Mouse (Mus musculus) macrophage (primary cell): ENCODE measurements around the gene Olfr1499. TPM values are rescaled to one million over a fixed set of nuclear protein-coding genes. Genes with fewer than 3 reads are reported as not detected.
"Not testable (repeated sequence)": the region's sequence is repeated elsewhere in the genome, so short reads cannot be mapped to it uniquely, and the experiment has no call there.

Experiments
- H3K27ac ChIP-seq: fragments of 350-480 bp; formaldehyde crosslinking; 2 replicates; pipeline ENCODE4 v1.9.0; 2021
- H3K36me3 ChIP-seq: fragments of 350-480 bp; formaldehyde crosslinking; 2 replicates; pipeline ENCODE4 v1.9.0; 2021; ENCODE audit errors: inconsistent target
- H3K4me3 ChIP-seq: fragments of 350-480 bp; formaldehyde crosslinking; 2 replicates; pipeline ENCODE4 v1.9.0; 2021; ENCODE audit errors: inconsistent target
- H3K79me2 ChIP-seq: fragments of 350-480 bp; formaldehyde crosslinking; 2 replicates; pipeline ENCODE4 v1.9.0; 2021; ENCODE audit errors: inconsistent target
- WGBS: methylation state at CpG from one replicate; pipeline ENCODE4 v1.1.7; 2026; ENCODE audit warnings: inconsistent platforms; ENCODE audit not compliant: missing documents; 5-methylcytosine and 5-hydroxymethylcytosine counted together
- polyA plus RNA-seq: library from polyadenylated mRNA; stranded (reverse); fragments of 250-400 nt; gene quantifications from 3 replicates; pipeline ENCODE4 v1.2.4, GENCODE M21; 2018; ENCODE audit warnings: inconsistent platforms
- total RNA-seq, 78 experiments: library from RNA; depleted of rRNA; stranded (reverse); fragments of 250-400 nt; gene quantifications; 1 replicate in 9 of 78; 2 replicates in 24 of 78; 3 replicates in 43 of 78; 4 replicates in 2 of 78; pipeline ENCODE4 v1.2.4; 2018; ENCODE audit warnings: inconsistent platforms in 56 of 78

Gene Olfr1499
- total RNA-seq (2018; cell fraction: chromatin; rRNA removed) = not detected
- total RNA-seq (2018; cell fraction: cytosol; rRNA removed) = not detected
- not detected for total RNA-seq (2018; cell fraction: nucleus; rRNA removed)
- not detected in 3 replicates for polyA plus RNA-seq

DNA sequence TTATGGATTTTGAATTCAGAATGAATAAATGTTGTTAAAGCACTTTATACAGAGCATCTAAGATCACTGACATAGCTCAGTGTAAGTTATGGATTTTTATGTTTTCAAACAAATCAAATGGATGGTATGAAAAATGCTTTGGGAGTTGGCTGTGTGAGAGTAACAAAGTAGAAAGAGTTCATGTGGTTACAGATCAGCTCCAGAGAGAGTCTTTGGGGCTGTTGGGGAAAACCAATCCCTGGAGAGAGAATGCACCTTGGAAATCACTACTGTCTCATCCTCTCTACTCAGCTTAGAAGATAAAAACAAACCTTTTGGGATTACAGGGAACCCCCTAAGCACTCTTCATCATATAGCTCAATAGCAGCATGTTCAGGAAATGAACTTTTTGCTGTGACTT, at the start of gene Olfr1499:
TSS of gene Olfr1499 (minus strand) at position 101 of the 400 bp plus-strand sequence.
- Histone ChIP-seq H3K4me3 (no peak within 1 kb of the TSS), H3K27ac (no peak within 1 kb of the TSS), H3K79me2 (no peaks in the 10 kb centered on the region), H3K36me3 (no peaks in the 10 kb centered on the region)

DNA sequence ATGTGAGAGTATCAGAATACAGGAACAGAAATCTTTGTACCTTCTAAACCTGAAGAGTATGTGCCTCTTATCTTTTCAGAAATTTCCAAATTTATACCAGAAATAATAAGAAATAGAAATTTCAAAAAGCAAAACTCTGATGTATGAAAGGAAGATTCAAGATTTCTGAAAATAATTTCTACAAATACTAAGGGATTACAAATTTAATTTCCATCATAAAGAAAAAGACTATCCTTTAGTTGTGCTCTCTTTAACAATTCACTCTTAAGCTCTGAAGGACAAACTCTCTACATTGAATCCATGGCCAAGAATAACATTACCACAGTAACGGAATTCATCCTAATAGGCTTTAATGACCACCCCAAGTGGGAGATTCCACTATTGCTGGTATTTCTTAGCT, 42.2 kb upstream of the Olfr1499 start, which contains the start of gene Olfr1502:
TSS of gene Olfr1502 (plus strand) at position 301 of the 400 bp plus-strand sequence.
- 85% methylated on average over 1 of the region's 1 CpGs for WGBS
- no peaks in the 10 kb centered on the region for H3K36me3 ChIP-seq
- no peak within 1 kb of the TSS for H3K4me3 ChIP-seq
- H3K79me2 ChIP-seq = no peaks in the 10 kb centered on the region
- no peak within 1 kb of the TSS for H3K27ac ChIP-seq

DNA sequence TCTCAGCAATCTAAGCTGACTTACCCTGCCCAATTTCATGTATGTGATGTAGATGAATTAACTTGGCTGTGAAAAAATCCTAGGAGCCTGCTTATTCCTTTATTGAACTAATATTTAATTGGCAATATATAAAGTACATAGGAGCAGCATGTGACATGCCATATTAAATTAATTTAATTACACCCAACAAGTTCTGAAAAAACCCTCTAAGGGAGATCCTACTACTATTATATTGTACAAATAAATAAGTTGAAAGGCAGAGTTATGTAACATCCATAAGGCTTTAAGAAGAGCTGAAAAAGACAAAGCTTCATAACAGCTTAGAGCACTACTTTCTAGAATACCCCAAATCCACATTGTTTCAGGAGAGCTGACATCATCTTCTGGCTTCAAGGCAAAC, 31.3 kb upstream of the Olfr1499 start, which contains the start of gene Olfr1501:
TSS of gene Olfr1501 (minus strand) at position 101 of the 400 bp plus-strand sequence.
- not testable (repeated sequence) for H3K36me3 ChIP-seq, H3K4me3 ChIP-seq, H3K27ac ChIP-seq, H3K79me2 ChIP-seq

DNA sequence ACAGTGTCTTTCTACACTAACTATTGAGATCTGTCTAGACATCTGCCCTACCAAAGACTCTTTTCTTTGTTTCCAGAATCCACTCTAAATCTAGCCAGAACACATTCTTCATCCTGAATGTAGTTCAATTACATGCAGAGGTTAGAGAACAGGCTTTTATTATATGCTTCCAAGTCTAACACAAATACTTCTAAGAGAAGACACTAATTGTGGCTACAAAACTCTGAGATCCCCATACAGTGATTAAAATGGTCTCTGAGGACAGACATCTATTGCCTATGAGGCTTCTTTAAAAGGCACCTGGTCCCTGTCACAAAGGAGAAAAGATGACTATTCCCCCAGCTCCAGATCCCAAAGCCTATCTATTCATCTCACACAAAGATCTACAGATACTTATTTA, 11.1 kb upstream of the Olfr1499 start, which contains the start of gene Olfr1500:
TSS of gene Olfr1500 (minus strand) at position 101 of the 400 bp plus-strand sequence.
- Histone ChIP-seq H3K4me3 (no peak within 1 kb of the TSS), H3K79me2 (no peaks in the 10 kb centered on the region), H3K27ac (no peak within 1 kb of the TSS), H3K36me3 (no peaks in the 10 kb centered on the region)

DNA sequence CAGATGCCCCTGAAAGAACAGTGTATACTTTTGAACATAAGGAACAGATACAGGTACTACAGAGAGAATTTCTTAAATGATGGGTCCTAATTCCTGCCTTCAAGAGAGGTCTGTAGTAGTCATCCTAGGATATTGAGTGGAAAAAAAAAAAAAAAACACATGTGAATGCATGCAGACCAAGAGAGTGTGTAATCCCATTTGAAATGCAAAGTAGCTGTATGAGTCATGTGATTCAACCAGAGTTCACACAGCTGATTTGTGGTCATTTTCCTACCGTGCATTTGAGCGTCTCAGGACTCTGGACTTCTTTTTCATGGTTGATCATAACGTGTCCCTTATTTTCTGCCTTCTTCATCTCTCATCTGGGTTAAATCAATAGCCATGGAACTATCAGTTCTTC, 9.2 kb upstream of the Olfr1499 start:
- no peaks in the 10 kb centered on the region for H3K79me2 ChIP-seq
- no peak overlapping the region for H3K4me3 ChIP-seq
- no peak overlapping the region for H3K27ac ChIP-seq
- WGBS = 60% methylated on average over 3 of the region's 3 CpGs
- H3K36me3 ChIP-seq = no peaks in the 10 kb centered on the region

DNA sequence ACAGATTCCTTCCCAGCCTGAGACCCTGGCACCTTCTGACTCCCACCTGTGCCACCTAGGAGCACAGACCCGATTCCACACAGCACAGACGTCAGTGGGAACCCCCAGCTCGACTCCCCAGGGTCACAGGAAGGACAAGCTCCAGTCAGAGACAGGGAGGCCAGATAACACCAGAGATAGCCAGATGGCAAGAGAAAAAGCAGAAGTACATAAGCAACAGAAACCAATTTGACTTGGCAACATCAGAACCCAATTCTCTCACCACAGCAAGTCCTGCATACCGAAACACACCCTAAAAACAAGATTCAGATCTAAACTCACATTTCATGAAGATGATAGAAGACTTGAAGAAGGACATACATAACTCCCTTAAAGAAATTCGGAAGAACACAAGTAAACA, 1.6 kb upstream of the Olfr1499 start:
- Histone ChIP-seq H3K36me3 (no peaks in the 10 kb centered on the region), H3K79me2 (no peaks in the 10 kb centered on the region), H3K27ac (no peak overlapping the region), H3K4me3 (no peak overlapping the region)
- WGBS = 26% methylated on average over 5 of the region's 5 CpGs

DNA sequence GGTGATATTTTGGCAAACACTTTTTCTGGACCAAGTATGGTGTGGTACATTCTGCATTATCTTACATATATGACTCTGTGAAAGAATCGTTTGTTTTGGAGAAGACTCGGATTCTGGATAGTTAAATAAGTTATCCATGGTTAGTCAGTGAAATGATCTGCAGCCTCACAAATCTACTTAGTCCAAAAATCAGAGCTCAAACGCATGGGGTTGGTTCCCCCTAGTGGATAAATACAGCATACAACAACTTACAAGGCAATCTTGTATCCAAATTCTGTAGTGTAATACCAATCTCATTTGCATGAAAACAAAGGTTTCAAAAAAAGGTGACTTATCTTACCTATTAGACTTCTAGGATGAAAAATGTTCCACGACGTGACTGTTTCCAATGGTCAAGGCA, 420 bp downstream of the Olfr1499 start:
- no peak overlapping the region for H3K27ac ChIP-seq
- no peaks in the 10 kb centered on the region for H3K79me2 ChIP-seq
- no peak overlapping the region for H3K4me3 ChIP-seq
- H3K36me3 ChIP-seq = no peaks in the 10 kb centered on the region
- WGBS = 28% methylated on average over 5 of the region's 5 CpGs

DNA sequence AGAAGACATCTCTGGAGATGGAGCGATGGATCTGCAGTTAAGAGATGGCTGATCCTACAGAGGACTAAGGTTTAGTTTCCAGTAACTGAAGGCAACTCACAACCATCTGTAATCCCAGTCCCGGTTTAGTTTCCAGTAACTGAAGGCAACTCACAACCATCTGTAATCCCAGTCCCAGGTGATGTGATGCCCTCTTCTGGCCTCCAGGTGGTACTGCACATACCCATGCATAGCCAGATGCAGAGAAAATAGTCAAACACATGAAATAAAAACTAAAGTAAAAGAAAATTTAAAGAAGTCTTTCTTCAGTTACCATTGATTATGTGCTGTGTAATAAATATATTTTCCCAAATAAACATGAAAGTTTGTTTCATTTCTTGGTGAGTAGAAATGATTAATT, 6.4 kb downstream of the Olfr1499 start:
- Histone ChIP-seq H3K27ac (no peak overlapping the region), H3K4me3 (no peak overlapping the region), H3K36me3 (no peaks in the 10 kb centered on the region), H3K79me2 (no peaks in the 10 kb centered on the region)
- 69% methylated on average over 2 of the region's 2 CpGs for WGBS

DNA sequence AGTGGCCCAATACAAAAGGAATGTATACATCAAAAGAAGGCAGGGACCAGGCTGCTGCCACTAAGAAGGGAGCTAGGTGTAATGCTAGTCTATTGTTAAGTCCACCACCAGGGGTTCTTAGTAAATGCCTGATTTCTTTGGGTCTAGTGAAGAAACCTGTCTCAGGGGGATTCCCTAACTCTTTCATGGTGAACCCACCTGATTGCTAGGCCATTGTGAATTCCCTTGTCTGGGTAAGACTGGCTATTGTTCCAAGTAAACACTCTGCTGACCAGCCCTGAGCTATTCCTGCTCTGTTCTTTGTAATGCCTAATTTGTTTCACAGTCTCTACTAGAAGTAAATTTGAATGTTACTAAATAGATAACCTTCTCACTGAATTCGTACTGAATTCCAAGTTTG, 13.8 kb downstream of the Olfr1499 start:
- not testable (repeated sequence) for H3K36me3 ChIP-seq, H3K4me3 ChIP-seq, H3K27ac ChIP-seq, H3K79me2 ChIP-seq
- 50% methylated on average over 1 of the region's 1 CpGs for WGBS

DNA sequence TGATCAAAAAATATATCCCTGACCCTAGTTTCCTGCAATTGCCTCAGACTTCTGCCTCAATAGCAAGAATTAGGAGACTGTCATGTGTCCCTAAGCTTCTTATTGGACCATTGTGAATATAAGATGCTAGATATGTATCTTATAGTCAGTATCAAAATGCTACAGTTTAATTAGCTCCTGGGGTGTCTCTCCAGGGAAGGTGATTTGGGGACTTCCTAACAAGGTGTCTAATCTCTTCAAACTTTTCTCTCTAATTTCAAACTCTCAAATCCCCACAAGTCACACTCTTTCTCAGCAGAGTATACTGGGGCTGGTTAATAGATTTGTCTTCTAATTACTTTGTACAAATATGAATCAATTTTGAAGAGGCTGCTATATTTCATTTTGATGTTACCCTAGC, 21.1 kb downstream of the Olfr1499 start, which contains the start of gene Olfr1497:
TSS of gene Olfr1497 (minus strand) at position 101 of the 400 bp plus-strand sequence.
- no peak within 1 kb of the TSS for H3K4me3 ChIP-seq
- no peaks in the 10 kb centered on the region for H3K79me2 ChIP-seq
- H3K27ac ChIP-seq = no peak within 1 kb of the TSS
- no peaks in the 10 kb centered on the region for H3K36me3 ChIP-seq

DNA sequence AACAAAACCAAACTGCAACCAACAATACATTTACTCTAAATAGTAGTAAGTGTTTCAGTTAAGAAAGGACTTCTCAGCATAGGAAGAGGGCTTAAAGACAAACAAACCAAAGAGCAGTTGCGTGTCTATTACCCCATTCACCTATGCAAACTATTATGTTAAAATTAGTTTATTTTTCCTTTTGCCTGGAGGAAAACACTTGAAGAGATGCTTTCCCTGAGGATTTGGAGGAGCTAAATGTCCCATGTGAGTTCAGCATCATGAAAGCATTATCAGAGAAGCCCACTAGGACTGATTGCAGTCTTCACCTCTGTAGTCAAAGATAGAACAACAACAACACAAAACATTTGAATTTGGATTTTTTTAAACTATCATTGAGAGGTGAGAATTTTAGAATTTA, 41.7 kb downstream of the Olfr1499 start, which contains the start of gene Olfr1496:
TSS of gene Olfr1496 (plus strand) at position 301 of the 400 bp plus-strand sequence.
- no peak within 1 kb of the TSS for H3K27ac ChIP-seq
- no peak within 1 kb of the TSS for H3K4me3 ChIP-seq
- WGBS = 71% methylated on average over 1 of the region's 1 CpGs
- H3K36me3 ChIP-seq = no peaks in the 10 kb centered on the region
- no peaks in the 10 kb centered on the region for H3K79me2 ChIP-seq

DNA sequence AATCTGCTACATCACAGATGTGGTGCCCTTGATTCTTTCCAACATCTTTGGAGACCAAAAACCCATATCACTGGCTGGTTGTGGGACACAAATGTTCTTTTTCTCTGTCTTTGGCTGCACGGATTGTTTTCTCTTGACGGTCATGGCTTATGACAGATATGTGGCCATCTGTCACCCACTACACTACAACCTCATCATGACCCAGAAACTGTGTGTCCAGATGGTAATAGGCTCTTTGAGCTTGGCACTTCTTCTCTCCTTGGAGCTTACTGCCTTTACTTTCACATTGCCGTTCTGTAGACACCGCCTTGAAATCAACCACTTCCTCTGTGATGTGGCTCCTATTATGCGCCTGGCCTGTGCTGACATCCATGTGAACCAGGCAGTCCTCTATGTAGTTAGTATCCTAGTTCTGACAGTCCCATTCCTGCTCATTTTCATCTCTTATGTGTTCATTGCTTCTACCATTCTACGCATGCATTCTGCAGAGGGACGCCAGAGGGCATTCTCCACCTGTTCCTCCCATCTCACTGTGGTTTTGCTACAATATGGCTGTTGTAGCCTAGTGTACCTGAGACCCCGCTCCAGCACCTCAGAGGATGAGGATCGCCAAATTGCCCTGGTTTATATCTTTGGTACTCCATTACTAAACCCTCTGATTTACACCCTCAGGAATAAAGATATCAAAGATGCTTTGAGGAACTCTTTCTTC, 50.5 kb downstream of the Olfr1499 start:
- 88% methylated on average over 9 of the region's 9 CpGs for WGBS
- H3K27ac ChIP-seq = no peak overlapping the region
- H3K4me3 ChIP-seq = no peak overlapping the region
- H3K79me2 ChIP-seq = no peaks in the 10 kb centered on the region
- no peaks in the 10 kb centered on the region for H3K36me3 ChIP-seq

DNA sequence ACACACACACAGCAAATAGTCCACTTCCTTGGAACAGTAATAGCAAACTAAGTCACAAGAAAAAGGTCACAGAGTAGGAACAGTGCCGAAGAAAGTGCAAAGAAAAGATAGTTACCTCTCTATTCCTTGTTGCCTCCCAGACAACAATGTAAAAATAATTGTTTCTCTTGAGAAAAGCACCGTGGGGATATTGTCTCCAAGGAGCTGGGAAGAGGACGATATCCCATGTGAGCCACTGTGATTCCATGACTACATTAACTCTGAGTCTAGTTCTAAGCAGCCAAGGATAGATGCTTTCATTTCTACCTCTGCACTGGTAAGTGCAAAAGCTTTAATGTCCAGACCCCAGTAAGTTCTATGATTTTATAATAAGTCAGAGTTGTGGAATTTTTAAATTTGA, 54.9 kb downstream of the Olfr1499 start, which contains the start of gene Olfr1495:
TSS of gene Olfr1495 (plus strand) at position 301 of the 400 bp plus-strand sequence.
- no peak within 1 kb of the TSS for H3K4me3 ChIP-seq
- no peaks in the 10 kb centered on the region for H3K79me2 ChIP-seq
- WGBS = 80% methylated on average over 3 of the region's 3 CpGs
- H3K27ac ChIP-seq = no peak within 1 kb of the TSS
- no peaks in the 10 kb centered on the region for H3K36me3 ChIP-seq
